Mouse (Mus musculus) G1E (cell line): ENCODE data around the gene Mgll. TPM values are rescaled to one million over a fixed set of nuclear protein-coding genes. Genes with fewer than 3 reads are reported as not detected.

Source experiments
- ATAC-seq: 2 replicates; pipeline ENCODE4 v1.8.0; 2016; ENCODE audit warnings: mild to moderate bottlenecking; ENCODE audit not compliant: insufficient number of reproducible peaks, poor library complexity, low FRiP score, severe bottlenecking; ENCODE audit errors: extremely low read depth
- DNase-seq: peaks from one replicate; pipeline ENCODE4 v3.0.0; 2012; ENCODE audit warnings: low spot score
- H3K27me3 ChIP-seq: 2 replicates; pipeline ENCODE4 v1.6.1; 2012; ENCODE audit warnings: mild to moderate bottlenecking, low read length, inconsistent platforms; ENCODE audit not compliant: insufficient read depth
- H3K36me3 ChIP-seq: replicated peaks from 2 replicates; pipeline ENCODE3; 2012; ENCODE audit warnings: mild to moderate bottlenecking, inconsistent platforms
- H3K4me1 ChIP-seq: 2 replicates; pipeline ENCODE4 v1.6.1; 2012; ENCODE audit warnings: low read depth, low read length, inconsistent platforms, mixed read lengths; ENCODE audit not compliant: insufficient read depth
- H3K4me3 ChIP-seq: 2 replicates; pipeline ENCODE4 v1.5.1; 2012; ENCODE audit warnings: low read depth, mild to moderate bottlenecking, inconsistent platforms, low read length, moderate library complexity, mixed read lengths
- H3K9me3 ChIP-seq: replicated peaks from 2 replicates; pipeline ENCODE4 v1.6.1; 2012; ENCODE audit warnings: inconsistent platforms
- CTCF ChIP-seq: IDR thresholded peaks from 2 replicates; pipeline ENCODE4 v1.5.1; 2012; ENCODE audit warnings: low read depth, low read length, inconsistent platforms, mixed read lengths
- GATA1 ChIP-seq: IDR thresholded peaks from 2 replicates; pipeline ENCODE4 v1.6.1; 2012; ENCODE audit warnings: borderline replicate concordance, low read length, inconsistent platforms, mixed read lengths
- GATA2 ChIP-seq: IDR thresholded peaks from 2 replicates; pipeline ENCODE4 v1.6.1; 2012; ENCODE audit warnings: low read depth, low read length, inconsistent platforms, borderline replicate concordance
- POLR2AphosphoS5 ChIP-seq: IDR thresholded peaks from 2 replicates; pipeline ENCODE4 v1.6.1; 2012; ENCODE audit warnings: low read depth, low read length, inconsistent platforms; ENCODE audit not compliant: insufficient replicate concordance
- TAL1 ChIP-seq: conservative IDR thresholded peaks from 2 replicates; pipeline ENCODE4 v1.6.1; 2012; ENCODE audit warnings: low read depth, low read length, inconsistent platforms, mixed read lengths
- polyA plus RNA-seq: library from polyadenylated mRNA; stranded (reverse); fragments of >175 nt; gene quantifications from 2 replicates; pipeline ENCODE4 v1.2.3, GENCODE M21; 2012
- total RNA-seq, 2 experiments: library from RNA; stranded (forward) in 1 of 2; stranded (reverse) in 1 of 2; fragments of 200-1000 nt in 1 of 2; fragments of >200 nt in 1 of 2; fragmentation: Nextera tagmentation in 1 of 2; gene quantifications; 2 replicates each; pipeline ENCODE4 v1.2.3; 2014 to 2017

Gene Mgll
- total and polyA plus RNA-seq, 3 experiments = 0.03 to 41.5 (median 0.11) TPM

GRCm38 (mm10) chr6:88811396-88811795 is 87.2 kb downstream of the Mgll start:
- no peak for TF ChIP-seq TAL1
- no peak for TF ChIP-seq GATA2
- TF ChIP-seq GATA1 = no peak
- ATAC-seq (no peak), DNase-seq (no peak)
- H3K4me3 ChIP-seq = no peak overlapping the region
- no peaks in the 10 kb centered on the region for H3K36me3 ChIP-seq
- peaks cover 5% of the 10 kb centered on the region for H3K4me1 ChIP-seq
- H3K9me3 ChIP-seq = no peaks in the 10 kb centered on the region
- H3K27me3 ChIP-seq = peaks cover 54% of the 10 kb centered on the region

- peaks cover 57% of the 10 kb centered on the region for H3K27me3 ChIP-seq
- no peaks in the 10 kb centered on the region for H3K36me3 ChIP-seq
- ATAC-seq = no peak
- peaks cover 5% of the 10 kb centered on the region for H3K4me1 ChIP-seq
- no peak for DNase-seq
- no peaks in the 10 kb centered on the region for H3K9me3 ChIP-seq
- H3K4me3 ChIP-seq = no peak overlapping the region
- no peak for TF ChIP-seq TAL1
- TF ChIP-seq POLR2AphosphoS5 = no peak
- no peak for TF ChIP-seq CTCF
- no peak for TF ChIP-seq GATA2
- TF ChIP-seq GATA1 = no peak
Measured at GRCm38 (mm10) chr6:88811880-88812400, 87.7 kb downstream of the Mgll start.

- no peaks in the 10 kb centered on the region for H3K9me3 ChIP-seq
- peaks cover 58% of the 10 kb centered on the region for H3K27me3 ChIP-seq
- no peaks in the 10 kb centered on the region for H3K36me3 ChIP-seq
- peaks cover 5% of the 10 kb centered on the region for H3K4me1 ChIP-seq
- no peak overlapping the region for H3K4me3 ChIP-seq
- peak; percentile 31; the same call in 1 of the 2 replicates for TF ChIP-seq CTCF
- no peak for TF ChIP-seq POLR2AphosphoS5
- ATAC-seq (no peak), DNase-seq (peak; percentile 52)
Measured at GRCm38 (mm10) chr6:88812886-88813285, 88.7 kb downstream of the Mgll start.

- TF ChIP-seq GATA1 (no peak), TAL1 (no peak), POLR2AphosphoS5 (no peak), GATA2 (no peak), CTCF (no peak)
- DNase-seq = no peak
- H3K27me3 ChIP-seq = peaks cover 62% of the 10 kb centered on the region
- H3K4me1 ChIP-seq = peaks cover 5% of the 10 kb centered on the region
- ATAC-seq = no peak
- H3K9me3 ChIP-seq = no peaks in the 10 kb centered on the region
- no peaks in the 10 kb centered on the region for H3K36me3 ChIP-seq
- no peak overlapping the region for H3K4me3 ChIP-seq
Measured at GRCm38 (mm10) chr6:88813832-88814231, 89.6 kb downstream of the Mgll start.

- Histone ChIP-seq H3K4me3 (no peak overlapping the region), H3K27me3 (peaks cover 64% of the 10 kb centered on the region), H3K36me3 (no peaks in the 10 kb centered on the region), H3K4me1 (peaks cover 5% of the 10 kb centered on the region), H3K9me3 (no peaks in the 10 kb centered on the region)
- DNase-seq = no peak
- no peak for ATAC-seq
- TF ChIP-seq TAL1 = no peak
- no peak for TF ChIP-seq POLR2AphosphoS5
- no peak for TF ChIP-seq GATA1
- TF ChIP-seq GATA2 = no peak
- no peak for TF ChIP-seq CTCF
Measured at GRCm38 (mm10) chr6:88815036-88815435, 90.8 kb downstream of the Mgll start.

- no peaks in the 10 kb centered on the region for H3K36me3 ChIP-seq
- peaks cover 59% of the 10 kb centered on the region for H3K27me3 ChIP-seq
- H3K9me3 ChIP-seq = no peaks in the 10 kb centered on the region
- TF ChIP-seq POLR2AphosphoS5 = no peak
- TF ChIP-seq GATA1 = no peak
- no peak for TF ChIP-seq GATA2
- no peak for TF ChIP-seq CTCF
- TF ChIP-seq TAL1 = no peak
- H3K4me3 ChIP-seq = no peak overlapping the region
- ATAC-seq (no peak), DNase-seq (no peak)
- H3K4me1 ChIP-seq = peaks cover 5% of the 10 kb centered on the region
Measured at GRCm38 (mm10) chr6:88815489-88815888, 91.3 kb downstream of the Mgll start.

GRCm38 (mm10) chr6:88816913-88817312 is 92.7 kb downstream of the Mgll start:
- Histone ChIP-seq H3K27me3 (peaks cover 59% of the 10 kb centered on the region), H3K36me3 (no peaks in the 10 kb centered on the region), H3K9me3 (no peaks in the 10 kb centered on the region), H3K4me3 (no peak overlapping the region), H3K4me1 (peaks cover 7% of the 10 kb centered on the region)
- no peak for TF ChIP-seq TAL1
- no peak for TF ChIP-seq GATA2
- no peak for TF ChIP-seq CTCF
- TF ChIP-seq GATA1 = no peak
- no peak for TF ChIP-seq POLR2AphosphoS5
- ATAC-seq = no peak
- no peak for DNase-seq
